Mouse (Mus musculus) liver, adult 2 months (tissue): ENCODE measurements at regions not wholly inside any gene's neighbourhood (a gene's known extent, or its start where the extent isn't known, plus 50 kb on each side); places are given as distances from the start of the nearest gene placed in this dataset.

Experiments
- DNase-seq: peaks from one replicate; pipeline ENCODE4 v3.0.0-alpha.2; 2011; ENCODE audit warnings: low read depth, low spot score; ENCODE audit errors: extremely low read depth
- H3K27ac ChIP-seq: fragments of 200-500 bp; replicated peaks from 2 replicates; pipeline ENCODE4 v1.5.1; 2012; ENCODE audit warnings: low read depth, mild to moderate bottlenecking, control low read depth, inconsistent platforms, low read length; ENCODE audit not compliant: insufficient read depth
- H3K27me3 ChIP-seq: fragments of 200-500 bp; 2 replicates; pipeline ENCODE4 v1.6.1; 2012; ENCODE audit warnings: mild to moderate bottlenecking, moderate library complexity, low read length, inconsistent platforms; ENCODE audit not compliant: control insufficient read depth, insufficient read depth
- H3K36me3 ChIP-seq: fragments of 200-500 bp; 2 replicates; pipeline ENCODE4 v1.6.1; 2012; ENCODE audit warnings: low read length, inconsistent platforms; ENCODE audit not compliant: control insufficient read depth, insufficient read depth
- H3K4me1 ChIP-seq: fragments of 200-500 bp; 2 replicates; pipeline ENCODE4 v1.6.1; 2011; ENCODE audit warnings: low read length; ENCODE audit not compliant: control insufficient read depth, insufficient read depth
- H3K4me3 ChIP-seq: fragments of 200-500 bp; 2 replicates; pipeline ENCODE4 v1.5.1; 2011; ENCODE audit warnings: low read depth, mild to moderate bottlenecking, control low read depth, low read length, moderate library complexity; ENCODE audit not compliant: insufficient read depth
- H3K79me2 ChIP-seq: fragments of 200-500 bp; 2 replicates; pipeline ENCODE4 v1.6.1; 2012; ENCODE audit warnings: inconsistent platforms, mild to moderate bottlenecking, low read length, moderate library complexity; ENCODE audit not compliant: control insufficient read depth, insufficient read depth
- H3K9ac ChIP-seq: fragments of 200-500 bp; 2 replicates; pipeline ENCODE4 v1.6.1; 2012; ENCODE audit warnings: low read depth, mild to moderate bottlenecking, control low read depth, inconsistent platforms, low read length
- CTCF ChIP-seq: fragments of 200-500 bp; IDR thresholded peaks from 2 replicates; pipeline ENCODE4 v1.5.1; 2011; ENCODE audit warnings: low read depth, low read length, control low read depth
- POLR2A ChIP-seq: fragments of 200-500 bp; IDR thresholded peaks from 2 replicates; pipeline ENCODE4 v1.6.1; 2011; ENCODE audit warnings: low read length, control low read depth; ENCODE audit not compliant: insufficient read depth; ENCODE audit errors: extremely low read depth
- WGBS: fragments of 180-500 bp; shearing (Covaris S2); methylation state at CpG from one replicate; pipeline ENCODE4 v1.1.7; 2018; 5-methylcytosine and 5-hydroxymethylcytosine counted together

DNA sequence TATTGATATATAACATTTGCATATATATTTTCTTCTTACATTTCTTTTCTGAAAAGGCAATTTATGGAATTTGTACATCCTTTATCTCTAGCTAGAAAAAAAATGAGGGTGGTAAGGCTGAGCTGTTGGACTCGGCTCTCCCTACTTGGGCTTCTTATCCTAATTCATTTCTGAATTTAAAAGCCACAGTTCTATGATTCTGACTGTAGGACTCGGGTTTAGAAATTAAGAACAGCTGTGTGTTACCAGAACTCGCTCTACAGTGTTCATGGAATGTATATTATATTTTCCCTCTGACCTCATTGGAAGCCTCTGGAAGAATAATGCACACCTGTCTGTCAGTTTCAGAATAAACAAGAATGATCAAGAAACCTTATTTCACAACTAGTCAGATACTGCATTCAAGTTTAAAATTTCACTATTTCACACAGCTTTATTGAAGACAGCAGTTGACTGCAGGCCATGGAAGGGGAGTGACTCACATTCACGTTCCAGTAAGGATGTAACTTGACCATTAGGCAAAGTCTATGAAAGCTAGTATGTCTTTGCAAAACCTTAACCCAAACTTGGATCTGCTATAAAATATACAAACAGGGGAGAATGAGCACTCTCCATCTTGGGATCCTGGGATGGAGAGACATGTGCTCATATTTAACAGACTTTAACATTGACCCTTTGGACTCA lies 207.4 kb downstream of the Papss1 start:
- WGBS: 81% methylated on average over 4 of the region's 4 CpGs
- TF ChIP-seq POLR2A (no peak), CTCF (no peak)

DNA sequence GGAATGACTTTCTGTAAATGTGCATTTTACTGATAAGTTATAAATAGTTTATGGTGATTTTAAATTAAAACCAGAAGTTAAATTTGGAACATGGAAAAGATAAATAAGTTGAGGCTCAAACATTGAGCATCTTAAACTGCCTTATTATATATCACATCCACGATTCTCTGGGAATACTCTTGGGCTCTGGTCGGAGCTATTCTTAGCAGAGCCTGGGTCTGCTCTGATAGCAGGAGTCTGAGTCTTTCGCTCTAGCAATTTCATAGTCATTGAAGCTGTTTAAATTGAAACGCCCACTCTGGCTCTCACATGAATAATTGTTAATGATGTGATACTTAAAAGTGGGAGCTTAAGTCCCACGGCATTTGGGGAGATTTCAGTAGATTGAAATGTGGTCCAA lies 208.0 kb downstream of the Papss1 start:
- whole genome bisulfite sequencing: 79% methylated on average over 5 of the region's 5 CpGs
- no peaks in the 10 kb centered on the region for H3K79me2 ChIP-seq
- no peak for DNase-seq
- no peaks in the 10 kb centered on the region for H3K4me1 ChIP-seq
- no peaks in the 10 kb centered on the region for H3K27me3 ChIP-seq
- no peak for TF ChIP-seq CTCF
- no peak for TF ChIP-seq POLR2A
- H3K27ac ChIP-seq: no peak overlapping the region
- H3K9ac ChIP-seq: no peak overlapping the region
- H3K4me3 ChIP-seq: no peak overlapping the region
- H3K36me3 ChIP-seq: no peaks in the 10 kb centered on the region

More for the DNA sequence above, 207.4 kb downstream of the Papss1 start:
- H3K4me3 ChIP-seq: no peak overlapping the region
- DNase-seq: no peak
- no peaks in the 10 kb centered on the region for H3K79me2 ChIP-seq
- no peak overlapping the region for H3K9ac ChIP-seq
- H3K27me3 ChIP-seq: no peaks in the 10 kb centered on the region
- H3K27ac ChIP-seq: no peak overlapping the region
- no peaks in the 10 kb centered on the region for H3K4me1 ChIP-seq
- no peaks in the 10 kb centered on the region for H3K36me3 ChIP-seq

DNA sequence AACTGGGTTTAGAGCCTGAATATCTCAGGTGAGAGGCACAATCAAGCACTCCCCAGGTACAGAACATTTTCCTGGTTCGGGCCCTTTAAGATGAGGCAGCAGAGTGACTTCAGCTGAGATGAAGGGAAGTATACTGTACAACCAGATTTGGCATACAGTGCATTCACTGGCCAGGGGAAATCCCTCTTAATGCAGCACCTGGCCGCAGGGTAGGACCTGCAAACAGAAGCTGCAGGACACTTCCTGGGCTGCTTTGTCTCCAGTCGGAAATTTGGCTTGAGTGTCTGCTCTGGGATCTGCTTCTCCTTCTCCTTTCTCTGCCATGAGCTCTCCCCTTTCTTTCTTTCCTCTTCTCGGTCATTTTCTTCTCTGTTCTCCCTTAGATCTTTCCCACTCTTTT lies 210.9 kb downstream of the Papss1 start:
- no peaks in the 10 kb centered on the region for H3K36me3 ChIP-seq
- H3K27me3 ChIP-seq: no peaks in the 10 kb centered on the region
- no peak overlapping the region for H3K27ac ChIP-seq
- 77% methylated on average over 4 of the region's 4 CpGs for WGBS
- no peak overlapping the region for H3K4me3 ChIP-seq
- no peaks in the 10 kb centered on the region for H3K79me2 ChIP-seq
- TF ChIP-seq POLR2A (no peak), CTCF (no peak)
- H3K9ac ChIP-seq: no peak overlapping the region
- no peak for DNase-seq
- no peaks in the 10 kb centered on the region for H3K4me1 ChIP-seq

DNA sequence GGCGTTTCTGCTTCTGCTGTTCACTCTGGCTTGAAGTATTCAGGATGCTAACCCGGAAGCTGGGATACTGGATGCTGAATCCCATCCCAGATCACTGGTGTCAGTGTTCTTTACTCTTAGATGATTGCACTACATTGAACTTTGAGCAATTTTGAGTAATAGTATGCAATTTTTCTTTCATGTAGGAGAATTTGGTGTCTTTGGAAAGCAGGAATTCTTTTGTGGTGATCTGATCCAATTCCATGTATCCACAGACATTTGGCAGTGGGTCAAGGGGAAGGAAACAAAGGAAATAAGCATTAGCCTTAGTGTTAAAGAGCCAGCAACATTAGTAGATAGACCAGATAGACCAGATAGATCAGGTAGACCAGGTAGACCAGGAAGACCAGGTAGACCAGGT lies 212.1 kb downstream of the Papss1 start:
- Histone ChIP-seq H3K27me3 (no peaks in the 10 kb centered on the region), H3K36me3 (no peaks in the 10 kb centered on the region), H3K9ac (no peak overlapping the region), H3K4me3 (no peak overlapping the region), H3K27ac (no peak overlapping the region), H3K4me1 (no peaks in the 10 kb centered on the region), H3K79me2 (no peaks in the 10 kb centered on the region)
- TF ChIP-seq POLR2A (no peak), CTCF (no peak)
- no peak for DNase-seq
- 79% methylated on average over 2 of the region's 2 CpGs for WGBS

DNA sequence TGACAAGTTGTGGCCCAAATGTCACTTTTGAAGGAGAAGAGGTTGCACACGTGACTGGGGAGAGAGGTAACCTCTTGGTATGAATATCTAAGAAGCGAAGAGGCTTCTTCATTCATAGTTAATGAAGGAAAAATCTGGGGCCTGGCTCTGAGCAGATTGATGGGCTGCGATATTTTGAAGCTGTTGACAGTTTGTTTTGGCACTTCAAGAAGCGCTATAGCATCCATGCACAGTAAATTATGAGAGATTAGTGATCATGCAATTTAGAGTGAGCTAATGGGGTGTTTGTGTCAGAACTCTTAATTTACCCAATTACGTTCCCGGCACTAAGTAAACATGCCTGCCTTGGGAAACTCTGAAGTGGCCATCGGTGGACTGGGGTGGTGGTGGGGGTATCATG lies 215.2 kb downstream of the Papss1 start:
- TF ChIP-seq CTCF: no peak
- Histone ChIP-seq H3K79me2 (no peaks in the 10 kb centered on the region), H3K27me3 (no peaks in the 10 kb centered on the region), H3K36me3 (no peaks in the 10 kb centered on the region), H3K4me3 (no peak overlapping the region), H3K27ac (no peak overlapping the region), H3K9ac (no peak overlapping the region), H3K4me1 (no peaks in the 10 kb centered on the region)
- DNase-seq: no peak
- WGBS: 70% methylated on average over 7 of the region's 7 CpGs

DNA sequence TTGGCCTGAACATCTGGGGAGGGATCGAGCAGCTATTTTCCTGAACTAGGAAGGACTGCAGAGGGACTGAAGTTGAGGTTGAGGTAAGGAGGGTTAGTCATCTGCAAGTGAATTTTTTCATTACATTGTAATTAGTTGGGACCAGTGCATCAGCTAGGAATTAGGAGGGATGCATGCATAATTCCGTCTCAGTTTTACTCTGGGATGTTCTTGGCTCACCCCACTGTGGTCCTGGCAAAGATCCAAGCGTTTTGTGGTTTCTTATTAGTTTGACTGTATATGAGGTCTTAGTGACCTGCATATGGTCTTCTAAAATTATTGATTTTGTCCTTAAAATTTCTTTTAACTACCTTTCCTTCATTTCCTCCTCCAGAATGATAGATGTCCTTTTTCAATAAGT lies 221.0 kb downstream of the Papss1 start:
- TF ChIP-seq POLR2A (no peak), CTCF (no peak)
- H3K4me3 ChIP-seq: no peak overlapping the region
- no peak overlapping the region for H3K27ac ChIP-seq
- H3K79me2 ChIP-seq: no peaks in the 10 kb centered on the region
- 72% methylated on average over 3 of the region's 3 CpGs for WGBS
- H3K9ac ChIP-seq: no peak overlapping the region
- H3K4me1 ChIP-seq: no peaks in the 10 kb centered on the region
- no peaks in the 10 kb centered on the region for H3K36me3 ChIP-seq
- no peaks in the 10 kb centered on the region for H3K27me3 ChIP-seq
- DNase-seq: no peak
